Mouse (Mus musculus): ENCODE results near the gene Mettl22. TPM values are rescaled to one million over a fixed set of nuclear protein-coding genes. Genes with fewer than 3 reads are reported as not detected.

The Mettl22 gene
- polyA plus RNA-seq, 1 experiment from 2014 or later: 41.8 TPM

- Histone ChIP-seq H3K4me3 (ENCODE audit: control insufficient read depth in 1 of 2, insufficient read depth in 1 of 2, low read depth in 1 of 2, low read length in 2 of 2) (peak overlapping the region; percentile 27 to 61), H3K9me3 (ENCODE audit: control insufficient read depth, low read length) (no peaks in the 10 kb centered on the region), H3K4me2 (ENCODE audit: low read length) (peak overlapping the region; percentile 94), H3K27ac (replicated peaks in 1 of 2; ENCODE audit: control insufficient read depth in 1 of 2, insufficient read depth in 1 of 2, low read depth in 2 of 2, low read length in 2 of 2) (no peak overlapping the region), H3K9ac (ENCODE audit: low read length) (0 out of 2 replicates have a peak overlapping the region, but pooled peaks have one; percentile 76), H3K4me1 (ENCODE audit: control insufficient read depth in 2 of 2, insufficient read depth in 2 of 2, low read length in 2 of 2) (peaks cover 16 to 24% of the 10 kb centered on the region in 2 experiments), H3K27me3 (ENCODE audit: control insufficient read depth, insufficient read depth, low read length) (no peaks in the 10 kb centered on the region), H3K36me3 (ENCODE audit: control insufficient read depth, insufficient read depth, low read length) (peaks cover 4% of the 10 kb centered on the region; the same call in 1 of the 2 replicates)
- no peak for ATAC-seq (ENCODE audit: insufficient number of reproducible peaks, insufficient read depth, low FRiP score, low read depth)
- WGBS: 3% methylated on average over 5 of the region's 5 CpGs
These were observed 42.2 kb downstream of the Mettl22 start for GRCm38 (mm10) chr16:8512830-8513229.

GRCm38 (mm10) chr16:8513236-8513906 lies 42.8 kb downstream of the Mettl22 start, which contains the start of gene Abat:
TSS of gene Abat (plus strand) at chr16:8513429.
- H3K27ac ChIP-seq (replicated peaks in 1 of 2; ENCODE audit: control insufficient read depth in 1 of 2, insufficient read depth in 1 of 2, low read depth in 2 of 2, low read length in 2 of 2): peak within 1 kb of the TSS; percentile 65 to 75; a peak in 3 of 4 replicates
- H3K9me3 ChIP-seq (ENCODE audit: control insufficient read depth, low read length): no peaks in the 10 kb centered on the region
- H3K4me3 ChIP-seq (ENCODE audit: control insufficient read depth in 1 of 2, insufficient read depth in 1 of 2, low read depth in 1 of 2, low read length in 2 of 2): peak within 1 kb of the TSS; percentile 61 to 69
- ATAC-seq (ENCODE audit: insufficient number of reproducible peaks, insufficient read depth, low FRiP score, low read depth): peak; percentile 95
- peaks cover 4% of the 10 kb centered on the region; the same call in 1 of the 2 replicates for H3K36me3 ChIP-seq (ENCODE audit: control insufficient read depth, insufficient read depth, low read length)
- peak within 1 kb of the TSS; percentile 76 for H3K9ac ChIP-seq (ENCODE audit: low read length)
- 1% methylated on average over 44 of the region's 46 CpGs for WGBS
- peak within 1 kb of the TSS; percentile 94 for H3K4me2 ChIP-seq (ENCODE audit: low read length)
- no peaks in the 10 kb centered on the region for H3K27me3 ChIP-seq (ENCODE audit: control insufficient read depth, insufficient read depth, low read length)
- H3K4me1 ChIP-seq (ENCODE audit: control insufficient read depth in 2 of 2, insufficient read depth in 2 of 2, low read length in 2 of 2): peaks cover 19 to 28% of the 10 kb centered on the region in 2 experiments

GRCm38 (mm10) chr16:8514180-8514579 lies 43.6 kb downstream of the Mettl22 start:
- Histone ChIP-seq H3K4me1 (ENCODE audit: control insufficient read depth in 2 of 2, insufficient read depth in 2 of 2, low read length in 2 of 2) (peaks cover 19 to 33% of the 10 kb centered on the region in 2 experiments), H3K27me3 (ENCODE audit: control insufficient read depth, insufficient read depth, low read length) (no peaks in the 10 kb centered on the region), H3K36me3 (ENCODE audit: control insufficient read depth, insufficient read depth, low read length) (peaks cover 4% of the 10 kb centered on the region; the same call in 1 of the 2 replicates), H3K4me3 (ENCODE audit: control insufficient read depth in 1 of 2, insufficient read depth in 1 of 2, low read depth in 1 of 2, low read length in 2 of 2) (peak overlapping the region; percentile 61 to 69), H3K9me3 (ENCODE audit: control insufficient read depth, low read length) (no peaks in the 10 kb centered on the region), H3K4me2 (ENCODE audit: low read length) (peak overlapping the region; percentile 94), H3K27ac (replicated peaks in 1 of 2; ENCODE audit: control insufficient read depth in 1 of 2, insufficient read depth in 1 of 2, low read depth in 2 of 2, low read length in 2 of 2) (peak overlapping the region; percentile 7 to 75; a peak in 2 of 4 replicates), H3K9ac (ENCODE audit: low read length) (peak overlapping the region; percentile 76)
- WGBS: 4% methylated on average over 4 of the region's 4 CpGs
- ATAC-seq (ENCODE audit: insufficient number of reproducible peaks, insufficient read depth, low FRiP score, low read depth): peak; percentile 70

GRCm38 (mm10) chr16:8520525-8520924 lies 49.9 kb downstream of the Mettl22 start:
- peaks cover 4% of the 10 kb centered on the region; the same call in 1 of the 2 replicates for H3K36me3 ChIP-seq (ENCODE audit: control insufficient read depth, insufficient read depth, low read length)
- ATAC-seq (ENCODE audit: insufficient number of reproducible peaks, insufficient read depth, low FRiP score, low read depth): no peak
- no peaks in the 10 kb centered on the region for H3K27me3 ChIP-seq (ENCODE audit: control insufficient read depth, insufficient read depth, low read length)
- H3K9me3 ChIP-seq (ENCODE audit: control insufficient read depth, low read length): no peaks in the 10 kb centered on the region
- H3K9ac ChIP-seq (ENCODE audit: low read length): no peak overlapping the region
- H3K27ac ChIP-seq (replicated peaks in 1 of 2; ENCODE audit: control insufficient read depth in 1 of 2, insufficient read depth in 1 of 2, low read depth in 2 of 2, low read length in 2 of 2): no peak overlapping the region
- H3K4me3 ChIP-seq (ENCODE audit: control insufficient read depth in 1 of 2, insufficient read depth in 1 of 2, low read depth in 1 of 2, low read length in 2 of 2): no peak overlapping the region
- WGBS: 84% methylated on average over 5 of the region's 5 CpGs
- peaks cover 28 to 43% of the 10 kb centered on the region in 2 experiments for H3K4me1 ChIP-seq (ENCODE audit: control insufficient read depth in 2 of 2, insufficient read depth in 2 of 2, low read length in 2 of 2)
- H3K4me2 ChIP-seq (ENCODE audit: low read length): no peak overlapping the region

GRCm38 (mm10) chr16:8521322-8521721 lies 50.7 kb downstream of the Mettl22 start:
- Histone ChIP-seq H3K9ac (ENCODE audit: low read length) (no peak overlapping the region), H3K36me3 (ENCODE audit: control insufficient read depth, insufficient read depth, low read length) (peaks cover 4% of the 10 kb centered on the region; the same call in 1 of the 2 replicates), H3K4me2 (ENCODE audit: low read length) (no peak overlapping the region), H3K27ac (replicated peaks in 1 of 2; ENCODE audit: control insufficient read depth in 1 of 2, insufficient read depth in 1 of 2, low read depth in 2 of 2, low read length in 2 of 2) (no peak overlapping the region), H3K27me3 (ENCODE audit: control insufficient read depth, insufficient read depth, low read length) (no peaks in the 10 kb centered on the region), H3K4me3 (ENCODE audit: control insufficient read depth in 1 of 2, insufficient read depth in 1 of 2, low read depth in 1 of 2, low read length in 2 of 2) (no peak overlapping the region), H3K9me3 (ENCODE audit: control insufficient read depth, low read length) (no peaks in the 10 kb centered on the region), H3K4me1 (ENCODE audit: control insufficient read depth in 2 of 2, insufficient read depth in 2 of 2, low read length in 2 of 2) (peaks cover 33 to 44% of the 10 kb centered on the region in 2 experiments)
- 71% methylated on average over 4 of the region's 4 CpGs for WGBS
- no peak for ATAC-seq (ENCODE audit: insufficient number of reproducible peaks, insufficient read depth, low FRiP score, low read depth)

- Histone ChIP-seq H3K27me3 (ENCODE audit: control insufficient read depth, insufficient read depth, low read length) (no peaks in the 10 kb centered on the region), H3K4me2 (ENCODE audit: low read length) (peak overlapping the region; percentile 27), H3K4me3 (ENCODE audit: control insufficient read depth in 1 of 2, insufficient read depth in 1 of 2, low read depth in 1 of 2, low read length in 2 of 2) (no peak overlapping the region), H3K27ac (replicated peaks in 1 of 2; ENCODE audit: control insufficient read depth in 1 of 2, insufficient read depth in 1 of 2, low read depth in 2 of 2, low read length in 2 of 2) (peak overlapping the region; percentile 80 to 91), H3K4me1 (ENCODE audit: control insufficient read depth in 2 of 2, insufficient read depth in 2 of 2, low read length in 2 of 2) (peaks cover 30 to 39% of the 10 kb centered on the region in 2 experiments), H3K9me3 (ENCODE audit: control insufficient read depth, low read length) (no peaks in the 10 kb centered on the region), H3K36me3 (ENCODE audit: control insufficient read depth, insufficient read depth, low read length) (no peaks in the 10 kb centered on the region), H3K9ac (ENCODE audit: low read length) (peak overlapping the region; percentile 11; the same call in 1 of the 2 replicates)
- peak; percentile 79 for ATAC-seq (ENCODE audit: insufficient number of reproducible peaks, insufficient read depth, low FRiP score, low read depth)
- WGBS: 9% methylated on average over 11 of the region's 11 CpGs
These were observed 53.0 kb downstream of the Mettl22 start for GRCm38 (mm10) chr16:8523480-8524144.

GRCm38 (mm10) chr16:8524163-8524847 lies 53.7 kb downstream of the Mettl22 start:
- no peaks in the 10 kb centered on the region for H3K27me3 ChIP-seq (ENCODE audit: control insufficient read depth, insufficient read depth, low read length)
- H3K27ac ChIP-seq (replicated peaks in 1 of 2; ENCODE audit: control insufficient read depth in 1 of 2, insufficient read depth in 1 of 2, low read depth in 2 of 2, low read length in 2 of 2): peak overlapping the region; percentile 80 to 91
- no peak for ATAC-seq (ENCODE audit: insufficient number of reproducible peaks, insufficient read depth, low FRiP score, low read depth)
- H3K4me3 ChIP-seq (ENCODE audit: control insufficient read depth in 1 of 2, insufficient read depth in 1 of 2, low read depth in 1 of 2, low read length in 2 of 2): no peak overlapping the region
- H3K4me2 ChIP-seq (ENCODE audit: low read length): peak overlapping the region; percentile 27
- H3K9ac ChIP-seq (ENCODE audit: low read length): peak overlapping the region; percentile 5; the same call in 1 of the 2 replicates
- no peaks in the 10 kb centered on the region for H3K9me3 ChIP-seq (ENCODE audit: control insufficient read depth, low read length)
- peaks cover 30 to 36% of the 10 kb centered on the region in 2 experiments for H3K4me1 ChIP-seq (ENCODE audit: control insufficient read depth in 2 of 2, insufficient read depth in 2 of 2, low read length in 2 of 2)
- 60% methylated on average over 16 of the region's 16 CpGs for WGBS
- no peaks in the 10 kb centered on the region for H3K36me3 ChIP-seq (ENCODE audit: control insufficient read depth, insufficient read depth, low read length)

Data from heart, embryonic 14.5 days (tissue).